Mouse (Mus musculus): ENCODE data around the gene Rps19. TPM values are rescaled to one million over a fixed set of nuclear protein-coding genes. Genes with fewer than 3 reads are reported as not detected.

The Rps19 gene
- total and polyA plus RNA-seq, 3 experiments = 1,739 to 4,140 (median 2,094) TPM

GRCm38 (mm10) chr7:24903444-24903825, 19.3 kb downstream of the Rps19 start:
- in situ Hi-C loops (cut with MboI; ENCODE audit: low pct_ligation_motif_present, low pct_unique_long_range_greater_than_20kb, low sequenced_read_pairs) (loop anchor here (10.0 kb wide), 1 partner anchor 49 kb away; no protein-coding TSS in a partner anchor), dilution Hi-C loops (cut with MboI; ENCODE audit: extremely low pct_ligation_motif_present, extremely low pct_unique_long_range_greater_than_20kb, low sequenced_read_pairs) (no loop called here)
- H3K4me1 ChIP-seq (ENCODE audit: control insufficient read depth in 1 of 2, insufficient read depth in 2 of 2) = peaks cover 21 to 53% of the 10 kb centered on the region in 2 experiments

GRCm38 (mm10) chr7:24904070-24904483, 19.9 kb downstream of the Rps19 start:
- H3K4me2 ChIP-seq (ENCODE audit: insufficient read depth, low read depth, poor library complexity, severe bottlenecking) = peak overlapping the region; percentile 92
- H3K36me3 ChIP-seq (replicated peaks in 1 of 2; ENCODE audit: control insufficient read depth in 1 of 2, insufficient read depth in 1 of 2, low read length in 1 of 2) = peaks cover 42 to 61% of the 10 kb centered on the region in 2 experiments
- peak; percentile 98 for DNase-seq (ENCODE audit: extremely low read depth)
- in situ Hi-C loops (cut with MboI; ENCODE audit: low pct_ligation_motif_present, low pct_unique_long_range_greater_than_20kb, low sequenced_read_pairs) = loop anchor here (10.0 kb wide), 1 partner anchor 49 kb away; no protein-coding TSS in a partner anchor
- H3K4me1 ChIP-seq (ENCODE audit: control insufficient read depth in 1 of 2, insufficient read depth in 2 of 2) = peaks cover 21 to 53% of the 10 kb centered on the region in 2 experiments
- H3K27me3 ChIP-seq (replicated peaks) = no peaks in the 10 kb centered on the region
- H3K9me3 ChIP-seq (replicated peaks; ENCODE audit: low read length) = no peaks in the 10 kb centered on the region
- H3K9ac ChIP-seq (ENCODE audit: insufficient read depth, low read depth) = peak overlapping the region; percentile 98
- H3K4me3 ChIP-seq (replicated peaks in 1 of 3; ENCODE audit: low read depth in 2 of 3, low read length in 2 of 3, poor library complexity in 1 of 3) = peak overlapping the region; percentile 77 to 95 (median 79)
- dilution Hi-C loops (cut with MboI; ENCODE audit: extremely low pct_ligation_motif_present, extremely low pct_unique_long_range_greater_than_20kb, low sequenced_read_pairs) = no loop called here
- H3K79me2 ChIP-seq (replicated peaks; ENCODE audit: control insufficient read depth, extremely low read depth, insufficient read depth, poor library complexity, severe bottlenecking) = peaks cover 36% of the 10 kb centered on the region
- peak overlapping the region; percentile 64 for H3K27ac ChIP-seq (ENCODE audit: insufficient read depth, low read depth)
- peak; percentile 71; the same call in 1 of the 2 replicates for TF ChIP-seq MEF2A (IDR thresholded peaks at IDR 0.05; ENCODE audit: borderline replicate concordance, low read depth, low read length)
- TF ChIP-seq ETS1 (conservative IDR thresholded peaks at IDR 0.05; ENCODE audit: low read depth, low read length) = peak; percentile 59
- peak; percentile 83; the same call in 1 of the 2 replicates for TF ChIP-seq KAT2A (IDR thresholded peaks at IDR 0.05; ENCODE audit: insufficient replicate concordance, low read length)
- TF ChIP-seq IRF4 (IDR thresholded peaks at IDR 0.05; ENCODE audit: low read depth, low read length) = peak; percentile 70
- TF ChIP-seq JUN (IDR thresholded peaks at IDR 0.05; ENCODE audit: insufficient read depth, low read depth, low read length) = no peak
- TF ChIP-seq NELFE (IDR thresholded peaks at IDR 0.05; ENCODE audit: low read depth, low read length) = peak; percentile 63
- TF ChIP-seq NRF1 (IDR thresholded peaks at IDR 0.05; ENCODE audit: low read depth, low read length) = peak; percentile 34; the same call in 1 of the 2 replicates
- no peak for TF ChIP-seq E2F4 (IDR thresholded peaks at IDR 0.05; ENCODE audit: insufficient replicate concordance, low read depth, low read length)
- peak; percentile 98 for TF ChIP-seq ELF1 (IDR thresholded peaks at IDR 0.05; ENCODE audit: low read depth, low read length)
- TF ChIP-seq CHD1 (IDR thresholded peaks at IDR 0.05; ENCODE audit: low read depth, low read length) = no peak
- TF ChIP-seq USF2 (conservative IDR thresholded peaks at IDR 0.05; ENCODE audit: low read depth, low read length) = no peak
- TF ChIP-seq ZC3H11A (IDR thresholded peaks at IDR 0.05; ENCODE audit: low read depth, low read length) = no peak
- peak; percentile 86 for TF ChIP-seq MYC (IDR thresholded peaks at IDR 0.05; ENCODE audit: low read depth, low read length)
- TF ChIP-seq SMC3 (IDR thresholded peaks at IDR 0.05; ENCODE audit: low read depth, low read length) = 0 out of 2 replicates have a peak, but pooled peaks have one; percentile 16
- peak; percentile 77; the same call in 1 of the 2 replicates for TF ChIP-seq POLR2AphosphoS2 (IDR thresholded peaks at IDR 0.05; ENCODE audit: low read depth, low read length)
- no peak for TF ChIP-seq USF1 (IDR thresholded peaks at IDR 0.05; ENCODE audit: low read depth, low read length)
- TF ChIP-seq UBTF (IDR thresholded peaks at IDR 0.05; ENCODE audit: low read depth, low read length) = peak; percentile 54; the same call in 1 of the 2 replicates
- no peak for TF ChIP-seq ZKSCAN1 (IDR thresholded peaks at IDR 0.05; ENCODE audit: borderline replicate concordance, low read depth, low read length)
- peak; percentile 79 for TF ChIP-seq BHLHE40 (IDR thresholded peaks at IDR 0.05; ENCODE audit: low read depth, low read length)
- 0 out of 2 replicates have a peak, but pooled peaks have one; percentile 14 for TF ChIP-seq CHD2 (IDR thresholded peaks at IDR 0.05; ENCODE audit: low read length)
- TF ChIP-seq RCOR1 (conservative IDR thresholded peaks at IDR 0.05; ENCODE audit: low read depth, low read length) = no peak
- no peak for TF ChIP-seq JUND (conservative IDR thresholded peaks at IDR 0.05; ENCODE audit: low read depth, low read length)
- peak; percentile 94 for TF ChIP-seq MAX (IDR thresholded peaks at IDR 0.05; ENCODE audit: low read length)
- TF ChIP-seq RAD21 (IDR thresholded peaks at IDR 0.05; ENCODE audit: low read depth, low read length) = no peak; the same call in 1 of the 2 replicates
- peak; percentile 81 for TF ChIP-seq ZMIZ1 (IDR thresholded peaks at IDR 0.05; ENCODE audit: low read depth, low read length)
- TF ChIP-seq SIN3A (IDR thresholded peaks at IDR 0.05; ENCODE audit: low read length) = peak; percentile 96
- peak; percentile 93 for TF ChIP-seq HCFC1 (IDR thresholded peaks at IDR 0.05; ENCODE audit: low read depth, low read length)
- TF ChIP-seq PAX5 (IDR thresholded peaks at IDR 0.05; ENCODE audit: low read length) = no peak

More at GRCm38 (mm10) chr7:24903444-24903825, 19.3 kb downstream of the Rps19 start:
- TF ChIP-seq KAT2A (IDR thresholded peaks at IDR 0.05; ENCODE audit: insufficient replicate concordance, low read length) = no peak
- TF ChIP-seq ZC3H11A (IDR thresholded peaks at IDR 0.05; ENCODE audit: low read depth, low read length) = no peak
- TF ChIP-seq NELFE (IDR thresholded peaks at IDR 0.05; ENCODE audit: low read depth, low read length) = no peak
- TF ChIP-seq JUN (IDR thresholded peaks at IDR 0.05; ENCODE audit: insufficient read depth, low read depth, low read length) = no peak
- no peak for TF ChIP-seq JUND (conservative IDR thresholded peaks at IDR 0.05; ENCODE audit: low read depth, low read length)
- TF ChIP-seq NRF1 (IDR thresholded peaks at IDR 0.05; ENCODE audit: low read depth, low read length) = no peak
- TF ChIP-seq MAX (IDR thresholded peaks at IDR 0.05; ENCODE audit: low read length) = no peak
- no peak for TF ChIP-seq IRF4 (IDR thresholded peaks at IDR 0.05; ENCODE audit: low read depth, low read length)
- 0 out of 2 replicates have a peak, but pooled peaks have one; percentile 10 for TF ChIP-seq POLR2AphosphoS2 (IDR thresholded peaks at IDR 0.05; ENCODE audit: low read depth, low read length)
- no peaks in the 10 kb centered on the region for H3K9me3 ChIP-seq (replicated peaks; ENCODE audit: low read length)
- no peaks in the 10 kb centered on the region for H3K27me3 ChIP-seq (replicated peaks)
- H3K9ac ChIP-seq (ENCODE audit: insufficient read depth, low read depth) = peak overlapping the region; percentile 98
- H3K27ac ChIP-seq (ENCODE audit: insufficient read depth, low read depth) = peak overlapping the region; percentile 97; the same call in 1 of the 2 replicates
- peaks cover 39% of the 10 kb centered on the region for H3K79me2 ChIP-seq (replicated peaks; ENCODE audit: control insufficient read depth, extremely low read depth, insufficient read depth, poor library complexity, severe bottlenecking)
- peaks cover 37 to 58% of the 10 kb centered on the region in 2 experiments for H3K36me3 ChIP-seq (replicated peaks in 1 of 2; ENCODE audit: control insufficient read depth in 1 of 2, insufficient read depth in 1 of 2, low read length in 1 of 2)
- no peak for DNase-seq (ENCODE audit: extremely low read depth)
- peak overlapping the region; percentile 63 for H3K4me2 ChIP-seq (ENCODE audit: insufficient read depth, low read depth, poor library complexity, severe bottlenecking)
- peak overlapping the region; percentile 75 to 95 (median 77) for H3K4me3 ChIP-seq (replicated peaks in 1 of 3; ENCODE audit: low read depth in 2 of 3, low read length in 2 of 3, poor library complexity in 1 of 3)
